Mouse (Mus musculus) hindbrain, embryonic 12.5 days (tissue): ENCODE results near the gene Tbx10. TPM values are rescaled to one million over a fixed set of nuclear protein-coding genes. Genes with fewer than 3 reads are reported as not detected.
A peak's percentile ranks its signal among the peaks of the same experiment; 100 is the strongest.

Experiments
- ATAC-seq: fragments of 200-750 bp; cut with Nextera tagmentation; 2 replicates; pipeline ENCODE4 v1.8.0; 2017; ENCODE audit warnings: moderate TSS enrichment; ENCODE audit not compliant: low FRiP score
- H3K27ac ChIP-seq: fragments of 300-500 bp; sonication (generic); 2 replicates; pipeline ENCODE4 v1.5.1; 2016; ENCODE audit warnings: mild to moderate bottlenecking
- H3K27me3 ChIP-seq: fragments of 300-500 bp; sonication (generic); 2 replicates; pipeline ENCODE4 v1.6.1; 2016; ENCODE audit warnings: mild to moderate bottlenecking
- H3K36me3 ChIP-seq: fragments of 300-500 bp; sonication (generic); 2 replicates; pipeline ENCODE4 v1.6.1; 2016; ENCODE audit warnings: mild to moderate bottlenecking
- H3K4me1 ChIP-seq: fragments of 300-500 bp; sonication (generic); 2 replicates; pipeline ENCODE4 v1.6.1; 2016
- H3K4me2 ChIP-seq: fragments of 300-500 bp; sonication (generic); replicated peaks from 2 replicates; pipeline ENCODE4 v1.6.1; 2016; ENCODE audit warnings: mild to moderate bottlenecking
- H3K4me3 ChIP-seq: fragments of 300-500 bp; sonication (generic); 2 replicates; pipeline ENCODE4 v1.5.1; 2016; ENCODE audit warnings: mild to moderate bottlenecking
- H3K9ac ChIP-seq: fragments of 300-500 bp; sonication (generic); 2 replicates; pipeline ENCODE4 v1.6.1; 2016; ENCODE audit warnings: mild to moderate bottlenecking, moderate library complexity
- H3K9me3 ChIP-seq: fragments of 300-500 bp; sonication (generic); replicated peaks from 2 replicates; pipeline ENCODE4 v1.6.1; 2016; ENCODE audit warnings: mild to moderate bottlenecking
- WGBS: fragments of 180-500 bp; shearing (Covaris S2); methylation state at CpG from one replicate; pipeline ENCODE4 v1.1.7; 2016; 5-methylcytosine and 5-hydroxymethylcytosine counted together
- polyA plus RNA-seq: library from polyadenylated mRNA; unstranded; fragments of >200 nt; fragmentation: Nextera tagmentation; extraction: Ambion mirVana; gene quantifications from 2 replicates; pipeline ENCODE4 v1.2.1, GENCODE M21; 2016

The Tbx10 gene
- polyA plus RNA-seq, 1 experiment from 2014 or later = 0.35 TPM

DNA sequence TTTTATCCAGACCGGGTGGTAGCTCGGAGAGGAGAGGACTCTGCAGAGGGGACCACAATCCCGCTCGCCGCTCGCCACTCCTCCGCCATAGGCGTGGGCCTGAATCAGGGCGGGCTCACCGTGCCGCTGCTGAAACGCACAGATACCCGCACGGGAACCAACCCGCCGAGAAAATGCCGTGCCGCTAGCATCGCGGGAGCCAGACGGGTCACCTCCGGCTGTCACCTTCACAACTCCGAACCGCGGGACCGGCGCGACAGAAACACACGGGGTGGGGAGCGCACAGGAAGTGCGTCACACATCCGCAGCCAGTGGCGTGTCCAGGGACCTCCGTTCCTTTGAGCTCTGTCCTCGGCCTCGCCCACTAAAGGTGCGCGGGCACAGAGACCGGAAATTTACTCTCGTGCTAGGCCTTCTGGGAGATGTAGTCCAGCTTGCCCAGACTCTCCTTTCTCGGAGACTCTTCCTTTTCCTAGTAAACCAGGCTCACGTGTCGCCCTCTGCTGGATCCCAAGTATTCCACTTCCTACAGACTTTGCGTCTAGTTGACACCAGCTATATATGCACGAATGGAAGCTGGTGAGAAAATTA is 20.0 kb downstream of the Tbx10 start, which contains the start of gene Ndufv1:
TSS of gene Ndufv1 (minus strand) at position 375 of the 591 bp plus-strand sequence.
- Histone ChIP-seq H3K4me2 (peak within 1 kb of the TSS; percentile 70), H3K27ac (0 out of 2 replicates have a peak within 1 kb of the TSS, but pooled peaks have one; percentile 40), H3K4me3 (peak within 1 kb of the TSS; percentile 82), H3K4me1 (peaks cover 7% of the 10 kb centered on the region), H3K27me3 (no peaks in the 10 kb centered on the region), H3K9ac (peak within 1 kb of the TSS; percentile 76), H3K9me3 (no peaks in the 10 kb centered on the region), H3K36me3 (peaks cover 28% of the 10 kb centered on the region)
- ATAC-seq = peak; percentile 99
- under 1% methylated on average over 45 of the region's 45 CpGs for WGBS

- Histone ChIP-seq H3K9me3 (no peaks in the 10 kb centered on the region), H3K27me3 (no peaks in the 10 kb centered on the region), H3K36me3 (peaks cover 22% of the 10 kb centered on the region), H3K27ac (no peak overlapping the region), H3K4me2 (peak overlapping the region; percentile 48), H3K4me3 (peak overlapping the region; percentile 82), H3K9ac (no peak overlapping the region), H3K4me1 (peaks cover 7% of the 10 kb centered on the region)
- 17% methylated on average over 9 of the region's 9 CpGs for WGBS
- peak; percentile 46; the same call in 1 of the 2 replicates for ATAC-seq
Observed at GRCm38 (mm10) chr19:4013066-4013465, 20.5 kb downstream of the Tbx10 start.

- no peak for ATAC-seq
- Histone ChIP-seq H3K4me2 (no peak overlapping the region), H3K36me3 (peaks cover 5% of the 10 kb centered on the region), H3K4me1 (peaks cover 7% of the 10 kb centered on the region), H3K9ac (no peak overlapping the region), H3K9me3 (no peaks in the 10 kb centered on the region), H3K27ac (no peak overlapping the region), H3K27me3 (no peaks in the 10 kb centered on the region), H3K4me3 (no peak overlapping the region)
Observed at GRCm38 (mm10) chr19:4014802-4015201, 22.2 kb downstream of the Tbx10 start.

- no peak overlapping the region for H3K4me3 ChIP-seq
Observed at GRCm38 (mm10) chr19:4015635-4016034, 23.1 kb downstream of the Tbx10 start.

DNA sequence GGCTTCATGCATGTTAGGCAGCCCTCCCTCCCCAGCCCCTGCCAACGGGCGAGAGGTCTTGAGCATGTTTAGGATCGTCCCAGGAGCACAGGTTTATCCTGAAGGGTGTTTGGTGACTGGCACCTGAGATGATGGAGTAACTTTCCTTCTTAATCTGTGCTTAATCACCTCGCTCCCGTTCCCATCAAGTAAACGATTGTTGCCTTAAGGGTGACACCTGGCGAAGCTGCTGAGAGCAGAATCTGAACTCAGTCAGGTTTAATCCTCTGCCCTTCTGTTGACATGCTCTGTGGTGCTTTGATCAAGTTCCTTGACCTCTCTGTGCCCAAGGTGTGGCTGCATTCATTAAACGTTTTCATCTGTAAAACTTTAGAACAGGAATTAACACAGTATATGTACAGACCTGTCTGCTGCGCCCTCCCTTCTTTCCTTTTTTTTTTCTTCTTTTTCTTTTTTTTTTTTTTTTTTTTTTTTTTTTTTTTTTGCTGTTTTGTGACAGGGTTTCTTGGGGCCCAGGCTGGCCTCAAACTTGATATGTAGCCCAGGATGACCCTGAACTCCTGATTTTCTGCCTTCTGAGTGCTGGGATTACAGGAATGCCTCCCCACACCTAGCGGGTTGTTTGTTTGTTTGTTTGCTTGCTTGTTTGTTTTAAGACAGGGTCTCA is 25.5 kb downstream of the Tbx10 start:
- no peaks in the 10 kb centered on the region for H3K27me3 ChIP-seq
- WGBS = 67% methylated on average over 10 of the region's 10 CpGs
- no peak overlapping the region for H3K4me2 ChIP-seq
- no peak for ATAC-seq
- H3K4me3 ChIP-seq = no peak overlapping the region
- H3K9me3 ChIP-seq = no peaks in the 10 kb centered on the region
- H3K9ac ChIP-seq = no peak overlapping the region
- H3K36me3 ChIP-seq = no peaks in the 10 kb centered on the region
- no peak overlapping the region for H3K27ac ChIP-seq
- H3K4me1 ChIP-seq = no peaks in the 10 kb centered on the region; the same call in 1 of the 2 replicates

More at GRCm38 (mm10) chr19:4015635-4016034, 23.1 kb downstream of the Tbx10 start:
- Histone ChIP-seq H3K9me3 (no peaks in the 10 kb centered on the region), H3K36me3 (no peaks in the 10 kb centered on the region), H3K27me3 (no peaks in the 10 kb centered on the region), H3K27ac (no peak overlapping the region), H3K4me1 (peaks cover 7% of the 10 kb centered on the region), H3K9ac (no peak overlapping the region), H3K4me2 (no peak overlapping the region)
- no peak for ATAC-seq
- 61% methylated on average over 5 of the region's 5 CpGs for WGBS

- H3K36me3 ChIP-seq = no peaks in the 10 kb centered on the region
- no peaks in the 10 kb centered on the region for H3K9me3 ChIP-seq
- 31% methylated on average over 18 of the region's 18 CpGs for WGBS
- peak; percentile 52; the same call in 1 of the 2 replicates for ATAC-seq
- no peak overlapping the region for H3K4me2 ChIP-seq
- H3K4me1 ChIP-seq = no peaks in the 10 kb centered on the region
- no peak overlapping the region for H3K4me3 ChIP-seq
- H3K27me3 ChIP-seq = no peaks in the 10 kb centered on the region
- H3K27ac ChIP-seq = no peak overlapping the region
- H3K9ac ChIP-seq = no peak overlapping the region
Observed at GRCm38 (mm10) chr19:4018743-4019583, 26.4 kb downstream of the Tbx10 start.

GRCm38 (mm10) chr19:4023185-4023584 is 30.6 kb downstream of the Tbx10 start:
- Histone ChIP-seq H3K27ac (no peak overlapping the region), H3K9me3 (peaks cover 4% of the 10 kb centered on the region; the same call in 1 of the 2 replicates), H3K9ac (no peak overlapping the region), H3K4me3 (no peak overlapping the region), H3K27me3 (no peaks in the 10 kb centered on the region), H3K4me1 (no peaks in the 10 kb centered on the region), H3K4me2 (no peak overlapping the region), H3K36me3 (no peaks in the 10 kb centered on the region)
- ATAC-seq = no peak
- 78% methylated on average over 7 of the region's 7 CpGs for WGBS

GRCm38 (mm10) chr19:4027576-4027975 is 35.0 kb downstream of the Tbx10 start:
- ATAC-seq = no peak
- H3K4me1 ChIP-seq = no peaks in the 10 kb centered on the region
- peaks cover 4% of the 10 kb centered on the region; the same call in 1 of the 2 replicates for H3K9me3 ChIP-seq
- no peak overlapping the region for H3K9ac ChIP-seq
- no peak overlapping the region for H3K27ac ChIP-seq
- H3K36me3 ChIP-seq = no peaks in the 10 kb centered on the region
- H3K27me3 ChIP-seq = no peaks in the 10 kb centered on the region
- H3K4me2 ChIP-seq = no peak overlapping the region
- no peak overlapping the region for H3K4me3 ChIP-seq

- Histone ChIP-seq H3K36me3 (no peaks in the 10 kb centered on the region), H3K9ac (no peak overlapping the region), H3K4me1 (peaks cover 10% of the 10 kb centered on the region), H3K9me3 (no peaks in the 10 kb centered on the region), H3K4me2 (no peak overlapping the region), H3K4me3 (no peak overlapping the region), H3K27me3 (no peaks in the 10 kb centered on the region), H3K27ac (no peak overlapping the region)
- no peak for ATAC-seq
- WGBS = 59% methylated on average over 7 of the region's 7 CpGs
Observed at GRCm38 (mm10) chr19:4032668-4033067, 40.1 kb downstream of the Tbx10 start.

GRCm38 (mm10) chr19:4033298-4033697 is 40.7 kb downstream of the Tbx10 start:
- Histone ChIP-seq H3K4me2 (no peak overlapping the region), H3K27ac (no peak overlapping the region), H3K9me3 (no peaks in the 10 kb centered on the region), H3K36me3 (no peaks in the 10 kb centered on the region), H3K9ac (no peak overlapping the region), H3K27me3 (no peaks in the 10 kb centered on the region), H3K4me3 (no peak overlapping the region), H3K4me1 (peaks cover 16% of the 10 kb centered on the region)
- 78% methylated on average over 3 of the region's 3 CpGs for WGBS
- no peak for ATAC-seq

DNA sequence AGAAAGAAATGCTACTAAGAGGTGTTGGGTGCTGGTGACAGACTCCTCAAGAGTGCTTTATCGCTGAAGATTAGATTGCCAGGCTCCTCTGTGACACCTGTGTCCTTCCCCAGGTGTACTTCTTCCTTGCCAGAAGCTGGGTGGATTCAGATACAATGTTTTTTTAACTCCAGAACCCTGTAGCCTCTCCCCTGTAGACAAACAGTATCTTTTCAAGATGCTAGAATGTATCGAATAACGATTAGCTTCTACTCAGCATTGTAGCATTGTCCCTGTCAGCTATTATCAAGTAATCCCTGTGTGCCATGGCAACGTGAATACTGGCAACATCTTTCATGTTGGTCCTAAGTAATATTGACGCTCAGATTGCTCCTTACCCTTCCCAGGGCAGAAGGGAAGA is 41.2 kb downstream of the Tbx10 start:
- H3K4me1 ChIP-seq = peaks cover 17% of the 10 kb centered on the region

GRCm38 (mm10) chr19:4036327-4037045 is 43.9 kb downstream of the Tbx10 start:
- Histone ChIP-seq H3K27ac (no peak overlapping the region), H3K27me3 (no peaks in the 10 kb centered on the region), H3K36me3 (no peaks in the 10 kb centered on the region), H3K4me3 (no peak overlapping the region), H3K9me3 (no peaks in the 10 kb centered on the region), H3K4me2 (peak overlapping the region; percentile 17; the same call in 1 of the 2 replicates), H3K4me1 (peaks cover 17% of the 10 kb centered on the region), H3K9ac (no peak overlapping the region)
- WGBS = 71% methylated on average over 12 of the region's 12 CpGs
- ATAC-seq = no peak

More for the DNA sequence above, 41.2 kb downstream of the Tbx10 start:
- H3K36me3 ChIP-seq = no peaks in the 10 kb centered on the region
- 70% methylated on average over 5 of the region's 5 CpGs for WGBS
- H3K27me3 ChIP-seq = no peaks in the 10 kb centered on the region
- no peak overlapping the region for H3K4me3 ChIP-seq
- H3K27ac ChIP-seq = no peak overlapping the region
- H3K4me2 ChIP-seq = no peak overlapping the region
- ATAC-seq = no peak
- H3K9me3 ChIP-seq = no peaks in the 10 kb centered on the region
- no peak overlapping the region for H3K9ac ChIP-seq
